Mouse (Mus musculus): ENCODE measurements around the gene A930004D18Rik. TPM values are rescaled to one million over a fixed set of nuclear protein-coding genes. Genes with fewer than 3 reads are reported as not detected.

A930004D18Rik gene
- 5.5 and 6.1 TPM in 2 replicates for polyA plus RNA-seq (2012; rRNA removed)

DNA sequence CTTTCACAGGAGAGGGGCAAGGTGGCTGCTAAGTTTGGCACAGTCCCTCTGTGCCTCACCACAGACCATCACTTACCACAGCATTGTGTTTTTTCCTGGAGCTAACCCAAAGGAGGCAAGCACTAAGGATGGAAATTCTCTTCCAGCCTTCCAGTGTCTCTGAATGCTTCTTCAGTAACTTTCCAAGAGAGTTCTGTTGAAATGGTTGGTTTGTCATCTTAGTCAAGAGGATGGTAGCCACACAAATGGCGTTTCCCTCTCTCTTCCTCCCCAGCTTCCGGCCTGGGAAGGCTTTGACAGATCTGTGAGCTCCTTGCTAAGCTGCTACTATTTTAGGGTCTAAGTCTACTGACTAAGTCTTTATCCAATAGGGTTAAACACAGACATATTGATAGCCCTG lies at the start of gene A930004D18Rik:
A930004D18Rik (minus strand) TSS at position 247 of the 400 bp plus-strand sequence.
- DNase-seq (ENCODE audit: low read depth), result peak; percentile 22
- TF ChIP-seq CTCF (IDR thresholded peaks at IDR 0.05; ENCODE audit: borderline replicate concordance, extremely low read depth, insufficient read depth, insufficient read length) (no peak), POLR2A (IDR thresholded peaks at IDR 0.05; ENCODE audit: borderline replicate concordance, extremely low read depth, insufficient read depth, insufficient read length, poor library complexity, severe bottlenecking) (no peak)

DNA sequence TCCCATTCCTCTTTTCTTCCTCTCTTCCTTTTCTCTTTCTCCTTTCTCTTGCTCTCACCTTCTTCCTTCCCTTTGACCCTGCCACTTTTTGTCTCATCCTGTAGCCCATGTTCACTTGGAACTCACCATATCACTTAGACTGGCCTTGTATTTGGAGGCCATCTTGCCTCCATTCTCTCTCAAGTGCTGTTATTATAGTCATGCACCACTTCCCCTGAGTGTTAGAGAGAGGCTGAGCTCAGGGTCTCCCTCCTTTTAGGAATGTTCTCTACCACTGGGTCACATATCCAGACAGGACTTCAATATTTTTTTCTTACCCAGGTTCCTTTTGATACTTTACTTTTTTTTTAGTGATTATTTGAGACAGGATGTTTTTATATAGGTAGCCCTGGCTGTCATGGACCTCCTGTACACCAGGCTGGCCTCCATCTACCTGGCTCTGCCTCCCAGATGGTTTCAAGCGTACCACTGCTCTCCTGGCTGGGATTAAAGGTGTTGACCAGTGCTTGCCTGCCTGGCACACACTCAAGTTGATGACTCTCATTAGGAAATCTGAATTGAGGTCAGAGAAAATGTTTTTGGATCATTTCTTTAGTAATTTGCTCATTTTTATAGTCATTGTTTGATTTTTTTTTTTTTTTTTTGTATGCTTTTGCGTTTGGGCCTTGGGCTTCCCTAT lies 42.8 kb upstream of the A930004D18Rik start:
- TF ChIP-seq CTCF (IDR thresholded peaks at IDR 0.05; ENCODE audit: borderline replicate concordance, extremely low read depth, insufficient read depth, insufficient read length), result no peak
- no peak for TF ChIP-seq POLR2A (IDR thresholded peaks at IDR 0.05; ENCODE audit: borderline replicate concordance, extremely low read depth, insufficient read depth, insufficient read length, poor library complexity, severe bottlenecking)
- no peak for DNase-seq (ENCODE audit: low read depth)

DNA sequence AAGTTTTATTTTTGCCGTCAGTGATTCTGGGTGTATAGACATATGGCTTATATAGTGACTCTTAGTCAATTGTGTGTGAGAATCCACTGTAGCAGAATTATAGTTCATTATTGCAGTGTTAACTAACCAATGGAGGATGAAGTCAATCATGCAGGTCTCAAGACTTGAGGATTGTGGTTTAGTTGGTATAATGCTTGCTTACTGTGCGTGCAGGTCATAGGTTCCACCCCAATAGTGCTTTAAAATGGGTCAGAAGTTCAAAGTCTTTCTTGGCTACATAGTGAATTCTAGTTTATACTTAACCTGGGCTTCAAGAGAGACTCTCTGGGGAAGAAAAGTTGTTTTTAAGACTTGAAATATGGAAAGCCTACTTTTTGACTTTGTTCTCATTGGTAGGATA lies 34.4 kb upstream of the A930004D18Rik start:
- TF ChIP-seq CTCF (IDR thresholded peaks at IDR 0.05; ENCODE audit: borderline replicate concordance, extremely low read depth, insufficient read depth, insufficient read length) (no peak), POLR2A (IDR thresholded peaks at IDR 0.05; ENCODE audit: borderline replicate concordance, extremely low read depth, insufficient read depth, insufficient read length, poor library complexity, severe bottlenecking) (no peak)
- DNase-seq (ENCODE audit: low read depth), result no peak

DNA sequence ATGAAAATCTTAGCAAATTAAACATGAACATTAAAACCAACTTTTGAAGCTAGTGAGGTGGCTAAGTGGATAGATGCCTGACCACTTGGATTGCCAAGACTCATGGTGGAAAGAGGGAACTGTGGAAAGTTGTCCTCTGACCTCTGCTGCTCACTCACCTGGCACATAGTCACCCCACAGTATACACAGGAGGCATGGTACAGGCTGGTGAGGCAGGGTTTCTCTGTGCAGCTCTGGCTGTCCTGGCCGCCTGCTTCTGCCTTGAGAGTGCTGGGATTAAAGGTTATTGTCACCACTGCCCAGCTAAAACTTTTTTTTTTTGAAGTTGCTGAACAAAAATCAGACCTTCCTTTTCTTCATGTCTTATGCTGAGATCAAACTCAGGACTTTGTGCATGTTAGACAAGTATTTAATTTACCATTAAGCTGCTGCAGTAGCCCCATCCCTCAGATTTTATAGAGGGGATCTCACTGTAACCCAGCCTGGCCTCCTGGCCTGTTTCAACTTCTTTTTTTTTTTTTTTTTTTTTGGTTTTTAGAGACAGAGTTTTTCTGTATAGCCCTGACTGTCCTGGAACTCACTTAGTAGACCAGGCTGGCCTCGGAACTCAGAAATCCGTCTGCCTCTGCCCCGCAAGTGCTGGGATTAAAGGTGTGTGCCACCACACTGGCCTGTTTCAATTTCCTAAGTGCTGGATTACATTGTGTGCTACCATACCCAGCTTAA lies 30.7 kb upstream of the A930004D18Rik start:
- DNase-seq (ENCODE audit: low read depth), result no peak
- TF ChIP-seq POLR2A (IDR thresholded peaks at IDR 0.05; ENCODE audit: borderline replicate concordance, extremely low read depth, insufficient read depth, insufficient read length, poor library complexity, severe bottlenecking), result no peak
- TF ChIP-seq CTCF (IDR thresholded peaks at IDR 0.05; ENCODE audit: borderline replicate concordance, extremely low read depth, insufficient read depth, insufficient read length), result no peak

DNA sequence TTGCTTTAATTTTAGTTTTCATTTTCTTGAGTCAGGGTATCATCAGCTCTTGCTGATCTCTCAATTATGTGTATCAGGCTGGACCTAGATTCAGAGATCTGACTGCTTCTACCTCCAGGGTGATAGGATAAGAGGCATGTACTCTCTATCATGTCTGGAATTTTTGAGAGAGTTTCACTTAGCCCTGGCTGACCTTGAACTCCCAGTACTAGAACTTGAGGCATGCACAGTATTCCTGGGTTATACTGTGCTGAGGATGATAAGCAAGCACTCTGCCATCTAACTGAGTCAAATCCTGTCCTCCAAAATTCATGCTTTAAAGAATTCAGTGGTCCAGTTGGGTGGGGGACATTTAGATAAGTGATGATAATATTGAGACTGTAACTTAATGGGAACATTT lies 28.9 kb upstream of the A930004D18Rik start:
- no peak for TF ChIP-seq POLR2A (IDR thresholded peaks at IDR 0.05; ENCODE audit: borderline replicate concordance, extremely low read depth, insufficient read depth, insufficient read length, poor library complexity, severe bottlenecking)
- no peak for DNase-seq (ENCODE audit: low read depth)

DNA sequence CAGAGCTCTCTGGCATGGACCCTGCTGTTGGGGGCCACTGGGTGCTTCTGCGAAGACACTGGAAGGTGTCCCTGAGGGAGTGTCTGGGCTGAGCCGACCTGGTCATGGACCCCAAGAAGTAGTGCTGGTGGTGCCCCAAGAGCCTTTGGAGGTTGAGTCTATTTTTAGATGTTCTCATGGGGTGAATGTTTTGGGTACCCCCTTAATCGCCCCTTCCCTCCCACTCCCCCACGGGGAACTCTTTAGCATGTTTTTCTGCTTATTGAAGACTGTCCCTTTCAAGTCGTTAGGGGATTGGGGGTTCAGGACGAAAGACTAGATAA lies 28.1 kb upstream of the A930004D18Rik start:
- DNase-seq (ENCODE audit: low read depth), result no peak
- TF ChIP-seq CTCF (IDR thresholded peaks at IDR 0.05; ENCODE audit: borderline replicate concordance, extremely low read depth, insufficient read depth, insufficient read length) (no peak), POLR2A (IDR thresholded peaks at IDR 0.05; ENCODE audit: borderline replicate concordance, extremely low read depth, insufficient read depth, insufficient read length, poor library complexity, severe bottlenecking) (no peak)

DNA sequence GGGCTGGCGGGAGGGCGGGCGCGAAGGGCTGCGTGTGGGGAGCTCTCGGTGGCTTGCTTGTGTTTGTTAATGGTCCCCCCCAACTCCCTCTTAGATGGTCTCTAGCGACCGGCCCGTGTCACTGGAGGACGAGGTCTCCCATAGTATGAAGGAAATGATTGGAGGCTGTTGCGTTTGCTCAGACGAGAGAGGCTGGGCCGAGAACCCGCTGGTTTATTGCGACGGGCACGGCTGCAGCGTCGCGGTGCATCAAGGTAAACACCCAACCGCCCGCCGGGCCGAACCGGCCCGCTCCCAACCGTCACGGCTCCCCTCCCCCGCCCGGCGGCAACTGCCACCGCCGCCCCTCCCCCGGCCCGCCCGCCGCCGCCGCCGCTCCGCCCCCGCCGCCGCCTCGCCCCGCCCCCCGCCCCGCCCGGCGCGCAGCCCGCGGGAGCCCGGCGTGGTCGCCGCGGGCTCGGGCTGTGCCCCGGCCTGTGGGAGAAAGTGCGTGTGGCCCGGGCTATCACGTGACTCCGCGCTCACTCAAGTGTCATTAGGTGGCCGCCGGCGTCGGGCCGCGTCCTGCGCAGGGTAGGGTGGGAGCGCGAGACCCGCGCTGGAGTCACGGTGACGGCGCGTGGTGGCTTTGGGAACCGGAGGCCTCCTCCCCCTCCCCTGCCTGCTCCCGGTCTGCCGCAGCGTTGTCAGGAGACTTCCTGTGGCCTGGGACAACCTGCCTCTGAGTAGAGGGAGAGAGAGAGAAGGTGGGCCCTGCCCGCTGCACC lies 27.6 kb upstream of the A930004D18Rik start:
- peak; percentile 82 for DNase-seq (ENCODE audit: low read depth)
- TF ChIP-seq POLR2A (IDR thresholded peaks at IDR 0.05; ENCODE audit: borderline replicate concordance, extremely low read depth, insufficient read depth, insufficient read length, poor library complexity, severe bottlenecking) (peak; percentile 40; the same call in 1 of the 2 replicates), CTCF (IDR thresholded peaks at IDR 0.05; ENCODE audit: borderline replicate concordance, extremely low read depth, insufficient read depth, insufficient read length) (no peak)

DNA sequence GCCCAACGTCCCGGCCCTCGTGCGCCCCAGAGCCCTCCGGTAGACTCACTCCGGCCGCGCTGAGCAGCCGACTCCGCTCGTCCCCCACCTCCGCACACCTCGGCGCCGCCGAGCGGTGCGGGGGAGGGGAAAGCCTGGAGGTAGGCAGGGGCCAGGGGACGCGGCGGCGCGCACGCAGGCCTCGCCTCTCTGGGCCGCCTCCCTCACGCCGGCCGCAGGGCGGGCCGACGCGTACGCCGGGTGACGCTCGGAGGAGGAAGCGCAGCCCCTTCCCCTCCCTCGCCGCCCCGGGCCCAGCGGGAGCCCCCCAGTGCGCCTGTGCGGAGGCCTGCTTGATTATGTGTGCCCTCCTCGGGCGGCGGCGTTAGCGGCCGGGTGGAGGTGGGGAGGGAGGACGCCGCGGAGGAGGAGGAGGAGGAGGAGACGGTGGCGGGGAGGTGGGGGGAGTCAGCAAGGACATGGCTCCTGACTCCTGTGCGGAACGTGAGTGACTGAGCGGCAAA lies 26.9 kb upstream of the A930004D18Rik start:
- TF ChIP-seq CTCF (IDR thresholded peaks at IDR 0.05; ENCODE audit: borderline replicate concordance, extremely low read depth, insufficient read depth, insufficient read length) (no peak), POLR2A (IDR thresholded peaks at IDR 0.05; ENCODE audit: borderline replicate concordance, extremely low read depth, insufficient read depth, insufficient read length, poor library complexity, severe bottlenecking) (peak; percentile 90)
- DNase-seq (ENCODE audit: low read depth), result peak; percentile 98

DNA sequence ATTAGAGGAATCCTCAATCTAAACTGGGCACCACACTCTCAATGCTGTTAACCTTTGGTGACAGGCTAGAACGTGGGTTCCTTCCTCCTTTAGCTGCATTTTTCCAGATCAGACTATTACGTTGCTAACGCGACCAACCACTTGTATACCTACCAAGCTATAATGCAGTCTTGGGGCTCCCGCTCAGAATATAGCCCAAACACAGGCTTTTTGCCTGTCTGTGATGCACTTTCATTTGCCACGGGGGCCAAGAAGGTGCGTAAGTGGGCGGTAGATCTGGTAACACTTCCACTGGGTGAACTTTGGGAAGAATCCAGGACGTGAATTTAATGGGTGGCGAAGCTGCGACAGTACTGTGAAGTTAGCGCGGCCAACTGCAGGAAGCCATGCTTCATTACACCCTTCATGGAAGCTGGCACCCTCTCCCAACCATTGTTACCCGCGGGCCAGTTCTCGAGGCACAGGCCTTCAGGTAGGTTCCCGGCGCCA lies 26.3 kb upstream of the A930004D18Rik start:
- peak; percentile 92 for DNase-seq (ENCODE audit: low read depth)
- TF ChIP-seq POLR2A (IDR thresholded peaks at IDR 0.05; ENCODE audit: borderline replicate concordance, extremely low read depth, insufficient read depth, insufficient read length, poor library complexity, severe bottlenecking) (no peak), CTCF (IDR thresholded peaks at IDR 0.05; ENCODE audit: borderline replicate concordance, extremely low read depth, insufficient read depth, insufficient read length) (0 out of 2 replicates have a peak, but pooled peaks have one; percentile 6)

DNA sequence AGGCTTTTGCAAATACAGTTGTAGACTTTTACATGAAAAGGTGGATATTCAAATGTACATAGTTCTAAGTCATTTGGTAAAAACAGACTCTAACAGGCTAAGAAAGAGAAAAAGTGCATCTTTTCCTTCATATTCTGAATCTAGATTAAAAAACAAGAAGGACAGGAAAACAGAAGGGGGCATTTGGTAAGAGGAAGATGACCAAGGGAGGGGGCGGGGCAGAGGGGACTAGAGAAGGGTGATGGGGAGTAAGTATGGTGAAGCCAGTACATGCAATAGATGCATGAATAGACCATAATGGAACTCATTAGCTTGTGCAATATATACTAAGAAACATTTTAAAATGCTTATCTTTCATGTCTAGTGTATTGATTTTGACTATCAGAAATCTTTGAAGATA lies 22.9 kb upstream of the A930004D18Rik start:
- TF ChIP-seq CTCF (IDR thresholded peaks at IDR 0.05; ENCODE audit: borderline replicate concordance, extremely low read depth, insufficient read depth, insufficient read length), result no peak
- TF ChIP-seq POLR2A (IDR thresholded peaks at IDR 0.05; ENCODE audit: borderline replicate concordance, extremely low read depth, insufficient read depth, insufficient read length, poor library complexity, severe bottlenecking), result no peak
- peak; percentile 50 for DNase-seq (ENCODE audit: low read depth)

DNA sequence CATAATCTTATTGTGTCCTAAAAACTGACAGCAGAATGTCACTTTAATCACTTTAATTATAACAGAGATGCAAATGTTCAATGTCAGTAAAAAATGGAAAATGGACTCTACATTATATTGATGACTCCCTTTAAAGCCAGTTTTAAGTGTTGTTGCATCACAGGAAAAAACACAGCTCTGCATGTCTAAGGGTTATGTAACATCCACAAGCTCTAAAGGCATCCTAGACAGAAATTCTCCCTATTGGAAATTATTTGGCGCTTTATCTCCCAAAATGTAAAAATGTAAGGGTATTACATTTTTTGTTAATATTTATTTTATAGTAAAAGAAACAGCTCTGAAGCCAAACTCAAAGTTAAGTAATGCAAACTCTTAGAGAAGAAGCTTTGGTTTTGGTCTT lies 22.4 kb upstream of the A930004D18Rik start:
- DNase-seq (ENCODE audit: low read depth), result peak; percentile 47
- TF ChIP-seq POLR2A (IDR thresholded peaks at IDR 0.05; ENCODE audit: borderline replicate concordance, extremely low read depth, insufficient read depth, insufficient read length, poor library complexity, severe bottlenecking) (no peak), CTCF (IDR thresholded peaks at IDR 0.05; ENCODE audit: borderline replicate concordance, extremely low read depth, insufficient read depth, insufficient read length) (no peak)

Measured in brain, embryonic 14.5 days (tissue).